Mouse (Mus musculus) adrenal gland, postnatal 14 days (tissue): Measurements from ENCODE around the gene Lmo4. TPM values are rescaled to one million over a fixed set of nuclear protein-coding genes. Genes with fewer than 3 reads are reported as not detected.

Experiments used
- DNase-seq: peaks from one replicate; pipeline ENCODE4 v3.0.0; 2021; ENCODE audit warnings: mixed read lengths
- total RNA-seq: library from RNA; stranded (reverse); gene quantifications from 2 replicates; pipeline ENCODE4 v1.2.3, GENCODE M21; 2021

Lmo4 gene
- total RNA-seq, 1 experiment from 2014 or later = 69.0 TPM

DNA sequence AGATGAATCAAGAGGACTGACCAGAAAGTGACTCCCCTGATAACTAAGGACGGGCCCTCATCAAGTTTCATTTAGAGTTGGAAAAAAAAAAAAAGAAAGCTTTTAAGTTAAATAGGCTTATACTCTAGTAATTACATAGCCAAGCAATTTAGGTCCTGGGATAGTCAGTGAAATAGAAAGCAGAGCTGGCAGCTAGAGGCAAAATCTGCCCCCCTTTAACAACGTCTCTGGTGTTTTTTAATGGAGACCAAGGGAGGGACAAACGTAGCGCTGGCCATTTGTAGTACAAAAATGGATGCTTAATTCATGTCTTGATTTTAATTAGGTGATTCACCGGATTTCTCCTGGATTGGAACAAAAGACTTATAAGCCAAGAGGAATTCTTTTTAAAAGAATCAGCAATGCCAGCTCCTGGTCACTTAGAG, 1.0 kb downstream of the Lmo4 start:
- peak; percentile 14 for DNase-seq

DNA sequence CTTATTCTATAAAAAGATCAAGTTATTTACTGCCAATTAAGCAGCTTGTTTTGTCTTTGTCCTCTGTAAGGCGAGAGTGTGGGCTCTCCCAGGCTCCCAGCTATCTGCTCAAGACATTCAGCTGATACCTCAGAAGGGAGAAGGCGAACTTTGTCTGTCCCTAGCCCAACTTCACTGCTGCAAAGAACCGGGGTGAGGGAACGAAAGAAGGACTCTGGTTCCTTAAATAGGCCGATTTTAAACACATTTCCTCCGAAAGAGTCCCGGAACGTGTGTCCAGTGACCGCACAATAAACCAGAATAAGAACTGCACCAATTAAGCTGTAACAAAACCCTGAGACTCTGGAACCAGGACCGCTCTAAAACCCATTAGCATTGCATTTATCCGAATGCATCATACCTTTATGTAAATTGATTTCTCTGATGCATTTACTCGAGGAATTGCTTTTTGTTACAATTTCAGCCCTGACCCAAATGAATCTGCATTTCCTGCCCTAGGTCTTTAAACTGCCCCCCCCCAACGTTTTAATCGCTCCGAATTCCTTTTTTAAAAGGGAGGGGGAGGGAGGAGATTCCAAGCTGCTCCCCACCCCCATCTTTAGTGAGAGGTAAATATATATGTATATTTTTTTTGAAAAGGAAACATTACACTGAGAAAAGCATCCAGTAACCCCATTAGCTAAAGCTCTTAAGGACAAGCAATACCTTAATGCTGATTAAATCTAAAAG, 1.6 kb downstream of the Lmo4 start:
- peak; percentile 33 for DNase-seq

DNA sequence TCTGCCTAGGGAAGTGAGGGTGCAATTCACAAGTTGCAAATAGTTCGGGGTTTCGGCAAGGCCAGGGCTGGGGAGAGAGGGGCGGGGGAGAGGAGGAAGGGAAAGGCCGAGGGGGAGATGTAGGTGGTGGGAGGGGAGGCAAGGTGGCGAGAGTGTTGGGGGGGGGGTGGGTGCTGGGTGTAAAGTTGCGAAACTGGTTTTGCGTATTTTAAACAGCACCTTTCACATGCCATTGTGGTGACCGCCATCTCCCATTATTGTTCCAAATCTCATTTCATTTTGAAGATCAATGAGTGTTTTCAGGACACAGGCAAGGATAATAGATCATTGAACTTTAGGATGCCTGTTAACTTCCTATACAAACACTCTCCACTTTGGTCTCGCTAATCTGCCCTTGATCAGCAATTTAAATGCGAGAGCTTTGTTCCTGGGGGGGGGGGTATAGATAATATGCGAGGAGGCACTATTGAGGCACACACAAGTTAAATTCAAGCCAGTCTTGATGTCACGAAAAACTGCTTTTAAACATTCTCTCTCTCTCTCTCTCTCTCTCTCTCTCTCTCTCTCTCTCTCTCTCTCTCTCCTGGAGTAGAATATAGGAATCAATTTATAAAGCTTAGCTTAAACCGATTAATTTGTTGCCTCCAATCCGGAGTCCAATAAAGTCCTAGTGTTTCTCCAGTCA, 2.3 kb downstream of the Lmo4 start:
- DNase-seq = no peak

DNA sequence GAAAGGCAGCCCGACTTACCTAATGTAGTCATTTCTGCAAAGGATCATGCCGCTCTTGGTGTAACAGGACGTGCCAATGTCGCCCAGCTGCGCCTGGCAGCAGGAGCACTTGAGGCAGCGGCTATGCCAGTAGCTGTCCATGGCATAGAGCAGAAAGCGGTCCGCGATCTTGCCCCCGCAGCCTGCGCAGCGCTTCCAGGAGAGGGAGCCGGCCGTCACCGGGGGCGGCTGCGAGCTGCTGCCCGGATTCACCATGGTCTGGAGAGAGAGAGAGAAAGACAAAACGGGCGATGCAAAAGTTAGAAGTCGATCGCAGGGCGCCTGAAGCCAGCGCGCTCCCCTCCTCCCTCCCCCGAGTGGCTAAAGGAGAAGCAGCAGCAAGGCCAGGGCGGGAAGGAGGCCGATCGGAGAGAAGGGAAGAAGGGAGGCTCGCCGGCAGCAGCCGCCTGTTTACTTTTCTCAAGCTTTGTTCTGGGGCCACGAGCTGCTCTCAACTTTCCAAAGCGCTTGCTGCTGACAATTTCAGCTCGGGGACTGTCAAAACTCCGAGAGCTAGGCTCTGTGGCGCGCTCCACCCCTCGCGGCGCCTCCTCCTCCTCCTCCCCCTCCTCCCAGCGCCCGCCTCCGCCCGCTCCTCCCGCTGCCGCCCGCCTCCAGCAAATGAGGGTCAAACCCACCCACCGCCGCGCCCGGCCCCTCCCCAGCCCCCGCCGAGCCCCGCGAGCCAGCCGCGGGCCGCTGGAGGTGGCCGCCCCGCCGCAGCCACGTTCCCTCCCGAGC, 3.0 kb downstream of the Lmo4 start:
- peak; percentile 93 for DNase-seq

DNA sequence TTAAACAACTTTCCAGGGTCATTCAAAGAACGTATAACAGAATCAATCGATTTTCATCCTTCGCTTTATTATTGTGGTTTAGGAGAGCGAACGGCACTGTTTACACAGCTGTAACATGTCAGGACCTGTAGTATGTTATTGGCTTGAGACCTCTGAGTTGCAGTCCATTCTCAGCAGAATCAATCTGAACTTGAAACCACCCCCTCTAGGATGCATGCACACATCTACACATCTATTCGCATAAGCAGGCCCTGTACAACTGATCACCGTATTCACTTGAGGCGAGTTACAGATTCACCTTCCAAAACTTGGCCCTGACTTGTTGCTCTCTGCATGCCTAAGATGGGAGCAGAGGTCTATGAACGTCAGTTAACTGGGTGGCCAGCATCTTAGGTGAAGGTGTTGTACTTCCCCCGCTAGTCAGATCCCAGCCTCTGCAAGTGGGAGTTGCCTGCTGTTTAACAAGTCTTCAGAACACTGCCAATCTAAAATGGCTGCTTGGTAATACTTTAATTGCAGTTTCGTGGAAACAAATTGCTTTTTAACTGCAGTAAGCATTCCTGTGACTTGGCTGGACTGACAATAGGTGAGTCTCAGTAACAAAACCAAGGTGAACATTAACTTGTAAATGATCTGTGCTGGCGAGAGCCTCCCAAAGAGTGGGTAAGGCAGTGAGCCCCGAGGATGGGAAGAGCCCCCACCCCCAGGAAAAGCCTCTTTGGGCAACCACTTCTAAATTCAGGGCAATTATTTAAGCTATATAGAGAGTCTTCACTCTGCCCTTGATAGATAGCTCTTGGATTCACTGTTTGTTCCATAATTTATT, 19.5 kb downstream of the Lmo4 start:
- DNase-seq = no peak

DNA sequence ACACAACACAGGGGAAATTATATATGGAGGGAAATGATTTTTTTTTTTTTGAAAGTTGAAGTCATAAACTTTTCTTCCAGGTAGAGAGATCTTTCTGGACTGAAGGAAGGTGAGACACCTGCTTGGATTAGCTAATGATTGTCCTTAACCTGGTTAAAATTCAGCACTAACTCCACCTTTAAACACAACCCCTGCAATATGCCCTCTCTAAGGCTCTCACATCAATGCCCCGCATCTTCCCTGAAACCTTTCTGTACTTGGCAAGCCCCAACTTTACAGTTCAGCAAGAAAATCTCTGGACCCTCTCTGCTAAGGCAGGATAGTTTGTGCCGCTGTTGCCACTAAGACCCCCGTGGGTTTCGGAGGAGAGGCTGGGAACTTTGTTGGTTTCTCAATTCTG, 20.1 kb downstream of the Lmo4 start:
- DNase-seq = no peak

DNA sequence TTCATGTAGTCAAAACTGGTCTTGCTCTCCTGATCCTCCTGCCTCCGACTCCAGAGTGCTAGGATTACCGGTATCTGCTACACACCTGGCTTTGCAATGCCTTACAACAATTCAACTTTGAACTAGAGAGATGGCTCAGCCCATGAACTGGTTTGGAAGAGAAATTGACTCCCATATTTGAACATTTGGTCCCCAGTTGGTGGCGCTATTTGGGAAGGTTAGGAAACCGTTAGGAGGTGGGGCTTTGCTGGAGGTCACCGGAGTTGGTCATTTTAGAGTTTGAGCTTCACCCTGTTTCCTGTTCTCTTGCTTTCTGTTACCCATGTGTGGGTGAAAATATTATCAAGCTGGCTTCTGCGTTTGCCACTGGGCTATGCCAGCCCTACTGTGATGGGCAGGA, 22.8 kb downstream of the Lmo4 start:
- DNase-seq = peak; percentile 28

DNA sequence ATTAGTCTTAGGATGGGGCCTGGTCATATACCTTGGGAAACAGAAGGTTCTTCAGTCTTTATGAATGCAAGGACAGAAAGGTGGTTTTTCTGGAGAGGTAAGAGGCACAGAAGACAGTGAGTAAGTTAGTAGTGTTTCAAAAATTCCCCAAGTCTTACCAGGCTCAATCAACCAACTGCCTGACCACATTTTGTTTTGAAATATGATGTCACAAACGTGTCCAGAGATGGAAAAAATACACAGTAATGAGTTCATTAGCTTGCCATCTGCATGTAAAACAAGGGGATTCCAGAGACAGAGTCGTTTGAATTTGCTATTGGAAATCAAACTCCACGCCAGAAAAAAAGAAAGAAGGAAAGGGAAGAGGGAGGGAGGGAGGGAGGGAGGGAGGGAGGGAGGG, 26.1 kb downstream of the Lmo4 start:
- no peak for DNase-seq

DNA sequence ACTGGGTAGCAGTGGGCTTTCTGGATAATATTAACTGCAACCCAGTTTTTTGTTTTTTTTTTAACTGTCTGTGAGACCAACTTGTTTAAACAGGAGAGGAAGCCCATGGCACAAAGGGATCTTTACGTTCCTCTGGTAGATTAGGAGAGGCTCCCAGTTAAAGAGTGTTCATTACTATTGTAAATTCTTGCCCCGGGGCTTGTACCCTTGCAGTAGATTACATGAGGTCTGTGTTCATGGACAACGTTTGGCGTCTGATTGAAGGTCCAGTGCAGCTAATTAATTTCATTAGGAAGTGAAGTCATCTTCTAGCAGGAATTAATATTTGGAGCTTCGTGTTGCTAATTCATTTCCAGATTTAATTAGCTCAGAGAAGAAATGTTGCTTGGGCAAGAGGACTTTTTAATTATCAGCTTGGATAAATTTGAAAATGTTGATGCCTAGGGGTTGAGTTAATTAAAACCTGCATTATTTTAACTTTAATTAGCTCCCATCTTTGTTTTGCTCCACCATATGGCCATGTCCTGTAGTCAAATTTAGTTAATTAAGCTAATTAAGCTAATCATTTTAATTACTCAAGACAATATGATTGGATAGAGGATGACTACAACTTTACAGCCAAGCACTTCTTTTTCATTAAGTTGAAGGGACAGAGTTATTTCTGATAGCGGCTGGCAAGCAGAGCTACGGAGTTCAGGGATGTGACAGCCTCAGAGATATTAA, 31.0 kb downstream of the Lmo4 start:
- no peak for DNase-seq

DNA sequence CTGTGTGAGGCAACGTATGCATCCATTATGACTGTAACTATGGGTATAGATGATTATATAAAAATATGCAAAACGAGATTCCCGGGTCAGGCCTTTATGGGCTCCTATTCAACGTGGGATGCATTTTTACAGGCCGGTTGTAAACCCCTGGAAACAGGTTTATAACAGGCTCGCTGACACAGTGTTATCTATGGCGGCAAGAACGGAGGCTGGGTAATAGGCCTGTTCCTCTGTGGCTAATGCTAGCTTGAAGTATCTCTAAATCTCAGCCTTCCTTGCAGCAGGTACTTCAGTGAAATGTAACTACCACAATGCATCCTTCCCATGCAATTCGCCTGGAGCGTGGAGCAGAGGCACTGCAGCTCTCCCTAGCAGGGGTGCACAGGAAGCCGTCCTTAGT, 31.9 kb downstream of the Lmo4 start:
- DNase-seq = no peak

DNA sequence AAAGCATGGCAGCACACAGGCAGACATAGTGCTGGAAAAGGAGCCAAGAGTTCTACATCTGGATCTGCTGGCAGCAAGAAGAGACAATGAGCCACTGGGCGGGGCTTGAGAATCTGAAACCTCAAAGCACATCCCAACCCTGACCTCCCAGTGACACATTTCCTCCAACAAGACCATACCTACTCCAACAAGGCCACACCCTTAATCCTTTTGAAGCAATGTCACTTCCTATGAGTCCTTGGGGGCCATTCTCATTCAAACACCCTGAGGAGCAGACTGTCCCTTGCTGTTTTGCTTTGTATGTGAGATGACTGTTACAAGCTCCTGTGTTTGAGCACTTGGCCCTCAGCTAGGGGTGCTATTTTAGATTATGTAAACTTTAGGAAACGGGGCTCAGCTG, 33.3 kb downstream of the Lmo4 start:
- DNase-seq = no peak

DNA sequence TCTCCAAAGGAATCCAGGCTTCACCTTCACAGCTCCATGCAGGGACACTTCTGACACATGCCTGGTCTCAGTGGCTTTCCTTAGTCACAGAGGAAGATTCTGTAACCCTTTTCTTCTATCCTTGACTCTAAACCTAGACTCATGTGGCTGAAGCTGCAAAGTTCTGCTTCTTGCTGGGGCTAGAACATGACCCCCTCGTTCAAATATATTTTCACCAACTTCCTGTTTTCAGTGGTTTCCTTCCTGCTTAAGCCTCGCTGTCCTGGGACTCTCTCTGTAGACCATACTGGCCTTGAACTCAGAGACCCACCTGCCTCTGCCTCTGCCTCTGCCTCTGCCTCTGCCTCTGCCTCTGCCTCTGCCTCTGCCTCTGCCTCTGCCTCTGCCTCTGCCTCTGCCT, 34.5 kb downstream of the Lmo4 start:
- no peak for DNase-seq

DNA sequence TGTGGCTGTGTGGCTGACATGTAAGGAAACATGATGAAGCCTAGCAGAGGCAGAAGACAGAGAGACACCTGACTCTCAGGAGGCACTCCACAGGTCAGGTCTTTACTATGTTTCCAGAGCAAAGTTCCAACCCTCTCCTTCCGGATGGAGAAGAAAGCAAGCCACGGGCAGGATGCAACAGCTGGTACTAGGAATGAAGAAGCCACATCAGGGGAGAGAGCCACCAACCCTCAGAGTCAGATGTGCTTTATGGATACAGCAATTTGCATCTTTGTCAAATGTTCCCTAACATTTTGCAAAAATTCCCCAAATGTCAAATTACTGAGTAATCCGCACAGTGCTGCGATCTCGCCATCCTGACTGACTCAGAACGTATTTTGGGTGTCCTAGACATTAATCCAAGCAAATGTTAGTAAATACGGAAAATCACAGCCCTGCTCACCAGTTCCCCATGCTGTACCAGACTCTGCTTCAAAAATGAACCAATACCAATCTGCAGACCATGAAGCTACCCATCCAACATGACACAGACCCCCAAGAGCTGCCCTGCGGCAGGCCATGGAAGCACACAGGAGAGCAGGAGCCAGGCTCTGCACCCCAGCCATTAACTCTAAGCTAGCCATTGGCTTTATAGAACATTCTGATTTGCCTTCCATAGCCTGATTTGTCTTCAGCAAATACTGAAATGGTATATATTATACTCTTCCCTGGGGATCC, 38.4 kb downstream of the Lmo4 start:
- DNase-seq = no peak

DNA sequence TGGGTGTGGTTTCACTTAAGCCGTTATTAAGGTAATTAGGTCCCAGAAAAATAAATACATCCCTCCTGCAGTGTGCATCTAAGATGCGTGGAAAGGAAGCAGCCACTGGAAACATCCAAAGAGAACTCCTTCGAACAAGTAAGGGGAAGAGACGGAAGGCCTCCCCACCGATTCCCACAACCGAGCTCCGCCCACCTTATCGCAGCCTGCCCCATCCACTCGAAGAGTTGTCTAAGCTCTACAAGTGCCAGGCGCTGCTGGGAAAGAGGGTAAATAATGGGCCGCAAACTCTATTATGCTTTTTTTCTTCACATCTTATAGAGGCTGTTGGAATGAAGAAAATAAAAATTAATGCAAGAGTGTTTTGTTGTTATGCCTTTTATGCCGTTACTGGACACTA, 39.6 kb downstream of the Lmo4 start:
- no peak for DNase-seq

DNA sequence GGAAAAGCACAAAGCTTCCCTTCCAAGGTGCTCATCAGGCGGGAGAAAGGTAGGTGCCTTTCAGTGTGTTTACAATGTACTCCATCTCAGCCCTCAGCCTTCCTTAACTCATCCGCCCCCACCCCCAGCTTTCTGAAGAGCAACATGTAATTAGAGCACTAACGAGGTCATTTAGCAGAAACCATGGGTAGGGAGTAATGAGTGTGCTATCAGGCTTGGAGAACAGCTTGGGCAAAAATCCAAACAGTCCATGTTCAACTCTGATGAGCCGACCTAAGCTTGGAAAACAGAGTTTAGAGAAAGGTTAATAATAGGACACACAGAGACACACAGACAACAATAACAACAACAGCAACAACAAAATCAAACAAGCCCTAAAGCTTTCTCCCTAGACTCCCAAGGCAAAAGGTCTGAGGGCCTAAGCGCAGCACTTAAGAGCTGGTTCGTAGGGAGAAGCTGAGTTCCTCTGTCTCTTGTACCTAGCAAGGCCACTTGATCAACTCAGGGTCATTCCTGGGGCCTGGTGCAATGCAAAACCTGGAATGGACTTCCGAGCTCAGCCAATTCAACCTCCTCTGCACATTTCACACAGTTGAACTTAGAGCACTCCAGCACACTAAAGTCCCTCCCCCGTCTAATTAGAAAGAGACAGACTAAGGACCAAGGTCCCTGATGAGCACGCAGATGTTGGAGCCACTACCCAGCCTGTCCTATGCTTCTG, 40.2 kb downstream of the Lmo4 start:
- DNase-seq = peak; percentile 84

DNA sequence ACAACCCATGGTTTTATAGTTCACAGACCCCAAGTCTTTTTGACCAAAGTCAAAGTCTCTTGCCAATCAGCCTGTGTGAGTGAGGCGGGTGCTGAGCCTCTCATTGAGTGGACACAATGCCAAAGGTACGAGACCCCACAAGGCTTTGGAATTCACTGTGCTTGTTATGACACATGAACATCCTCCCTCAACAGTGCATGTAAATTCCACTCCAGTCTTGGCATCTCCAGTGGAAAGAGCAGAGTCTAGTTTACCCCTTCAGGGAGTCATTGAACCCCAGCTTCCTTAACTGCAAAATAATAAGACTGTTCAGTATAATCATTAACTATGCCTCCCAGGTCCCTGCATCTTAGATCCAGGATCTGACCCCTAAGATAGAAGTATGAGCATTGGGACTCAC, 41.3 kb downstream of the Lmo4 start:
- DNase-seq = no peak

DNA sequence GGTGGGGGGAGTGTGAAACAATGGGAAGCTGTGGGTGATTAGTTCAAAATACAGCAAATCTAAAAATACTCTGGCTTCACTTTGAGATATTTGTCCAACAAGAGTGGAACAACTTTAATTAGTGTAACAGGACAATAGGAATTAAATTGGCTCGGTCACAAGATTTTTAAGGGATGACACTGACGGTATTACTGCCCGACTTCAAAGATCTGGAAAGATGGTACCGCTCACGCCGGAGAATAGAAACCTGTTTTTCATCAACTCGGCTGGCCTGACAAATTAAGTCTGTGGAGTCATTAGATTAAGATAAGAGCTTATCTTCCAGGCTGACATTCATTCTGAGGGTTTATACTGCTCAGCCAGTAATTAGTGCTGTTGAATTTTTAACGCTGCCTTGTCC, 42.9 kb downstream of the Lmo4 start:
- DNase-seq = no peak

DNA sequence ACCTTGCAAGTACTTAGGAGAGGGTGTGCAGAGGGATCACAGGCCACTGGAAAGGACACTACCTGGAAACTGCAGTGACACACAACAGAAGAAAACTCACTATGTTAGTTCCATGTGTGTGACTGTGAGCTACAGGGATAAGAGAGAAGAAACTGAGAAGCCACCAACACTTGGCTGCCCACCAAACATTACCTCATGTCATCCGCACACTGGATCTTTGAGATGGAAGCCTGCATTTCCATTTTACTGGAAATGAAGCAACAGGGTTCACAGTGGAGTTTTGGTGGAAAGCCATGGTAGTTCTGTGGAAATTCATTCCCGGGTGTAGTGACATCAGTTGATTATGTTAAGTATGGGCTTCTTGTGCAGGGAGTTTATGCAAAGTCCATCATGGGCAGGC, 43.8 kb downstream of the Lmo4 start:
- DNase-seq = peak; percentile 13

DNA sequence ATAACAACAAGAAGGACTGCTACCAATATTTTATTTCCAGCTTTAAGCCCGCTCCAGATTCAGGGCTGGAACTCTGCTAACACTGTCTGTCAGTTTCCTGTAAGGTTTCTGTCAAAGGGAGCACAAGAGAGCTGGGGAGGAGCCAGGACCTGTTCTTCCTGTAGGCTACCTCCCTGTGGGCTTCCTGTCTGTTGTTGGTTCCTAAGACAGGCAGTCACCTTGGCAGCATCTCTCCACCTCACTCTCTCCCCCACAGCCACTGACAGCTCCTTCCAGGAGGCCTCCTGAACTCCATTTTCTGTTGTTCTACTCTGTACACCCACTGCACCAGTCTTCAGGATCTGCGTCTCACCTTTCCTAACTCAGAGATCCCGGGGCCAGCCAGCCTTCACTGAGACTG, 49.3 kb downstream of the Lmo4 start:
- DNase-seq = no peak

DNA sequence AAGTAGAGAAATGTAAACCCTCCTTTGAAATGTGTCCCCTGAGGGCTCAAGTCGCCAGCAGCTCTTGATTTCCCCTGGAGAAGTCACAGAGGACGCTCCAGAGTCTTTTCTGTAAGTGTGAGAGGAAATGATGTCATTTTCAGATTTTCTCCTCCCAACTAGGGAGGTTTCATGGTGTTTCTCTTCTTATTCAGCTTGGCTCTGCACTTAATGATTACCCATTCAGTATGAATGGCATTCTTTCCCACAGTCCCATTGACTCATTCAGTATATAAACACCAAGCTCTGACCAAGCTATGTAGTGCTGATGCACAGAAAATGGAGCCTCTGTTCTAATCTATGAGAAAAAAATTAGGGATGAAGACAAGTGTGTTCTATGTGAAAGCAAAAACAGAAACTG, 51.6 kb downstream of the Lmo4 start:
- DNase-seq = no peak
